Mouse (Mus musculus): ENCODE data around the gene Myo10.

GRCm38 (mm10) chr15:25844013-25844570, 221.8 kb downstream of the Myo10 start:
- TF ChIP-seq CTCF (IDR thresholded peaks at IDR 0.05; ENCODE audit: borderline replicate concordance, control insufficient read depth, extremely low read depth, insufficient read depth, low read length, poor library complexity) (no peak), POLR2A (IDR thresholded peaks at IDR 0.05; ENCODE audit: control insufficient read depth, extremely low read depth, insufficient read depth, low read length, poor library complexity) (no peak)
